Mouse (Mus musculus): ENCODE data around the gene Dio3.

Gene Dio3

DNA sequence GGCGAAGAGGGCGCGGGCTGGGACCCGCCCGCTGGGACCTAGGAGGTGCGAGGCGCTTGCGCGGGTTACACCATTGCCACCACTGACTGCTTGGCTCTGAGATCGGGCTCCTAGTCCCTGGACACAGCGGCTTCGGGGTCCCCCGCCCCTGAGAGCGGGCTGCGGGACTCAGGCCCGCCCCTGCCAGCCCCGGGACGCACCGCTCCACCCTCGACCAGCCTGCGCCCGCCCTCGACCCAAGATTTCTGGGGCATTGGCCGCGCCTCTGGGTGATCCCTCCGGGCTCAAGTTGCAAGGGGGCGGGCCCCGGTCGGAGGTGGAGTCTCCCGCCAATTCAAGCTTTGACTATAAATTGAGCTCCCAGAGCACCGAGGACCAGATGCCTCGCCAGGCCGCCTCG is at the start of gene Dio3:
Gene Dio3 (plus strand): TSS at position 216 of the 400 bp plus-strand sequence.
- no peak for DNase-seq (ENCODE audit: low spot score in 2 of 2)

DNA sequence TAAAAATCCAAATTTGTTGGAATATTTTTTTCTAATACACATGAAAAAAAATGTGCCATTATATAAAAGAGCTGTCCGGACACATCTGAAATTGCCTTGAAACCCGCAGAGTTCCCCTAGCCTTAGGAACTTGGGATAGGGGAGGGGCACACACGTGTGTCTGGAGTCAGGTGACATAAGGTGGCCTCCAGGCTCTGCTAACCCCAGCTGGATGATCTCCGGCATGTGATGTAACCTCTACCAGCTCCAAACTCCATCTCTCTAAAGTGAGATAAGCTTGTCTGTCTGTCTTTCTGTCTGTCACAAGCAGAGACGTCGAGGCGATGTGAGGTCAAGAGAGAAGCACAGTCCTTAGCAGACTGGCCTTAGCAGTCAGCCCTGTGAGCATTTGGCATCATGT is 48.6 kb upstream of the Dio3 start:
- no peak for DNase-seq (ENCODE audit: low spot score in 2 of 2)

DNA sequence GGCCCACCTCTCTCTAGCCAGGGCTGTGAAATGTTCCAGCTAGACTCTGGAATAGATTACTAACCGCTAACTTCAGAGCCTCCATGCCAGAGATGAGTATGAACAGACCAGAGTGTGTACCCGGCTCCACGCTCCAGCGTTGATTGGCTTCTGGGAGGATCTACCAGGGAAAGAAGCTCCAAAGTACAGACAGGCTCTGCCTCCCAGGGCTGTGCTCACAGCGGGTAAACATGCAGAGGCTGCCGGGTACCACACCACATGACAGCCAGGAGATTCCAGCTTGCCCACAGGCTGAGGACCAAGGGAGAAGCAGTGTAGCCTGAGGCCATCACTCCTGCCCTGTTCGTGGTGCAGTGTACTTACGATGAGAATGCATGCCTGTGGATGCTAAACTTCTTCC is 48.1 kb upstream of the Dio3 start:
- no peak for DNase-seq (ENCODE audit: low spot score in 2 of 2)

DNA sequence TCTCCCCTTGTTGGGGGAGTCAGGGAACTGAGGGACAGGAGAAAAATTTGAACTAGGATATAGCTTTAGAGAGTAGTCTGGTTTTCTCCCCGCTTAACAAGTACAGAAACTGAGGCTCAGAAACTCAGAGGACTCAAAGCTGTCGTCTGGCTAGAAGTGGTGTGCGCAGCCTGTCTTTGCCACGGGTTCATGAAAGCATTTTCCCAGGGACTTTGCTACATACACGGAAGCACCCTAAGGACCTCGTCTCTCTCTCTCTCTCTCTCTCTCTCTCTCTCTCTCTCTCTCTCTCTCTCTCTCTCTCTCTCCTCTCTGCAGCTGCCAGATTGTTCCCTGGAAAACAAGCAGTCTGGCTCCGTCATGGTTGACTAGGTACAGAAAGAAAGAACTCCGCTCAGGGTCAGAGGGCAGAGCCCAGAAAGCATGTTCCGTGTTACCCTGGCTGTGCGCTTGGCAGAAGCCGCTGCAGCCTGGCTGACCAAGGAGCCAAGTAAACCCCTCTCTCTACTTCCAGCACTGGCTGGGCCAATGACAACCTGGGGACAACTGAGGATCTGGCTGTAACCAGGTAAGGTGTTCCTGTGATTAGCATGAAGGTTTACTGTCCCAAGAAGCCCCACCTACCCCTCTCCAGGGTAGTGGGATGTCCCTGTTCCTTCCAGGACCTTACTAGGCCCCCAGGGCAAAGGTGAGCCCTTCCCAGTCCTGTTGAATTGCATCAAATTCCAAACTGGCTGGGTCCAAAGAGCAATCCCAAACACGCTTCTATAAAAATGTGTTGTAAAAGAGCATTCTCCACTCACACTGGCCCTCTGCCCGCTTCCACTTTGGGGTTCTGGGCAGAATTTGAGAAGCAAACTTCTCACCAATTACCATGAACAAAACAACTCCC is 46.9 kb upstream of the Dio3 start:
- DNase-seq (ENCODE audit: low spot score in 2 of 2), result no peak

DNA sequence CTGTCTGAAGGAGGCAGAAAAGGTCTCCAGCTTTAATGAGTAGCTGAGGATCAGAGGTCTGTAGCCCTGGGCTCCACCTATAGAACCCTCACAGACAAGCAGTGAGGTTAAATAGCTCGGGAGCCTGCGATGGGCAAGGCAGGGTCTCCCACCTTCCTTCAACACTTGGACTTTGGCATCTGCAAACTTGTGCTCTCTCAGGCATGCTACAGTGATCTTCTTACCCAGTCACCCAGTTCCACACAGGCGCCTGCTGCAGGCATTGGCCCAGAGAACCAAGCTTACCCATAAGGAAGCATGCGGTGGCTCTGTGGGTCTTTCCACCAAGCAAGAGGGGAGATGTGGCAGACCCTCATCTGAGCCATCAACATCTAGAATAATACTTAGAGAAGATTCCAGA is 43.0 kb upstream of the Dio3 start:
- DNase-seq (ENCODE audit: low spot score in 2 of 2), result no peak

DNA sequence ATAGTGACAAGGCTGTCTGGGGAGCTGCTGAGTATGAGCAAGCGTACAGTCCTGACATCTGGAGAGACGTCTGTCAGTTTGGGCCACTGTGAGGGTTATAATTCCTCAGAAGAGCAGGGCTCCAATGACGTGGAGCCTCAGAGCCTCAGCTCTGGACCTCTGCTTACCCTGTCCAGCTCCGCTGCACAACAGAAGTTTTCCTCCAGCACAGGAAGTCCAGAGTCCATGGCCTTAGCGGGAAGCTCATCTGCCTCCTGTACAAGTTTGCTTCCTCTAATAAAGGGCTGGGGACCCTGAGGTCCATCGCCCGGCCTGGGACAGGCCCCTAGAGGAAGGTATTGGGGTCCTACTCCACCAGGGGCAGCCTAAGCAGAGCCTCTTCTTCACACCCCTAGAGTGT is 41.8 kb upstream of the Dio3 start:
- no peak for DNase-seq (ENCODE audit: low spot score in 2 of 2)

DNA sequence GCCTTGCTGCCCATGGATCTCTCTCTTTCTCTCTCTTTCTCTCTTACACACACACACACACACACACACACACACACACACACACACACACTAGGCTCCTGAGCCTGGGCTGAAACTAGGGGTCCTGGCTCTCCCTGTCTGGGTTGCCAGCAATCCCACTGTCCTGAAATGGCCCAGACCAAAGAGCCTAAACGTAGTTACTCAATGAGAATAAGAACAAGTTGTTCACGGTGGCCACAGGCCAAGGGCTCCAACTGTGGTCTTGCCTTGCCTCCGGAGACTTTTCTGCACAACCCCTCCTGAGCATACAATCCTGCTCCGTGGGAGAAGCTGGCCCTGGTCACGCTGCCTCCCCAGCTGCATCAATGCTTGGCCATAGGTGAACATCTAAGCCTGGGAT is 39.5 kb upstream of the Dio3 start:
- DNase-seq (ENCODE audit: low spot score in 2 of 2), result peak in 1 of 2 experiments; percentile 24

DNA sequence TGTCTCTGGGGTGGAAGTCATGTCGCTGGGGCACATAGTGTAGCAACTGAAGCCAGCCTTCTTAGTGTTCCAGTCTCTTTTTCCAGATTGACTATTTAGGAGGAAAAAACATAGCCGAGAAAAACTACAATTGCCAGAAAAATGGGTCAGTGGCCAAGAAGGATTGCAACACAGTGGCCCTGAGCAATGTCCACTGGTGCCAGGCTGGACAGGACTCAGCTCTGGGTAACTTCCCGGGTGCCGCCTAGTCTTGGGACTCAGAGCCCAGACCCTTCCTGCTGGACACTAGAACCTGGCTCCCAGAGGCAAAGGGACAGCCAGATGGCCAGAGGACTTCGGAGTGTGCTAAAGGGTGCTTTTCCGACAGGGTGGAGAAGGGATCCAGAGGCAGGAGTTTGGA is 34.3 kb upstream of the Dio3 start:
- DNase-seq (ENCODE audit: low spot score in 2 of 2), result peak; percentile 24 to 32

DNA sequence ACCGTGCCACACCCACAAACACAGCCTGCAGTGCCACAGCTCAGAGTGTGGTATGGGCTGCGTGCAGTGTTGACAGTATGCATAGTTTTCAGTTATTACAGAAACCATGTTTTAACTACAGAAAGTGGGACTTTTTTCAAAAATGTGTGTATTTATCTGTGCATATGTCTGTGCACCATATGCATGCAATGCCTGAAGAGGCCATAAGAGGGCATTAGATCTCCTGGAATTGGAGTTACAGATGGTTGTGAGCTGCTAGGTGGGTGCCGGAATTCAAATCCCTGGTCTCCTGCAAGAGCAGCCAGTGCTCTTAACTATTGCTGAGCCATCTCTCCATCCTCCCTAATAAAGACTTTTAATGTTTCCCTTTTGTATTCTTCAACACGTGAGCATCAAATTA is 33.4 kb upstream of the Dio3 start:
- DNase-seq (ENCODE audit: low spot score in 2 of 2), result no peak

DNA sequence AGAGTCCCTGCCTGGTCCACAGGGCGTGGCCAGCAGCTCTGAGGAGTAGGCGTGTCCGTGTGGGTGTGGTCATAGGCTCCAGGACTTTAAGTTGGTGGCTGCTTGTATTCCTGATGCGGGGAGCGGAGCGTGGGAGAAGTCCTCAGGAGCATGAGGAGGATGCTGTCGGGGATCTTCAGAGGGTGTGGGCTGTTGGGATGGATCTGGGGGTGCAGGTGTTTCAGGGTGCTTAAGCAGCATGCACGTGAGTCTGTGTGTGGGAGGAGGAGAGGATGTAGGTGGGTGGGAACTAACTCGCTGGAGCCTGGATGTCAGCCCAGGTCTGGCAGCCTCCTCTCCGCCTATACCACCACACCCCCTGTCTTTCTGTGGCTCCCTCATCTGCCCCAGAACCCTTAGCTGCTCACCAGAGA is 26.7 kb upstream of the Dio3 start:
- no peak for DNase-seq (ENCODE audit: low spot score in 2 of 2)

DNA sequence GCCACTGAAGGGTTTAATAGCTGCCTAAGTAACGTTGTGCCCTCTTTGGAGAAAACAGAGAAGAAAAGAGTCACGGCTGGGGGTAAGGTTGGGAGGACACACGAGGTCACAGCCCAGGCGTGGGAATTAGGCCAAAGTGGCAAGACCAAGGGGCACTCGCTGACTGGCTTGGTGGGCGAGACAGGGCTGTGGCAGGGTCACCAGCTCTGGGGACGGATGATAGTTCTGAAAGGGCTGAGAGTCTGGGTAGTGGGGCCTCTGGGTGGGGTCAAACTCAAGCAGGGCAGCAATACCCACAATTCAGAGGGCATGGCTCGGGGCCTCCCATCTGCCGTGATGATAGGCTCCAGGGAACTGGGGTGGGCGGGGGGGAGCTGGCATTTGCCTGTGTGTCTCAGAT is 23.1 kb upstream of the Dio3 start:
- no peak for DNase-seq (ENCODE audit: low spot score in 2 of 2)

DNA sequence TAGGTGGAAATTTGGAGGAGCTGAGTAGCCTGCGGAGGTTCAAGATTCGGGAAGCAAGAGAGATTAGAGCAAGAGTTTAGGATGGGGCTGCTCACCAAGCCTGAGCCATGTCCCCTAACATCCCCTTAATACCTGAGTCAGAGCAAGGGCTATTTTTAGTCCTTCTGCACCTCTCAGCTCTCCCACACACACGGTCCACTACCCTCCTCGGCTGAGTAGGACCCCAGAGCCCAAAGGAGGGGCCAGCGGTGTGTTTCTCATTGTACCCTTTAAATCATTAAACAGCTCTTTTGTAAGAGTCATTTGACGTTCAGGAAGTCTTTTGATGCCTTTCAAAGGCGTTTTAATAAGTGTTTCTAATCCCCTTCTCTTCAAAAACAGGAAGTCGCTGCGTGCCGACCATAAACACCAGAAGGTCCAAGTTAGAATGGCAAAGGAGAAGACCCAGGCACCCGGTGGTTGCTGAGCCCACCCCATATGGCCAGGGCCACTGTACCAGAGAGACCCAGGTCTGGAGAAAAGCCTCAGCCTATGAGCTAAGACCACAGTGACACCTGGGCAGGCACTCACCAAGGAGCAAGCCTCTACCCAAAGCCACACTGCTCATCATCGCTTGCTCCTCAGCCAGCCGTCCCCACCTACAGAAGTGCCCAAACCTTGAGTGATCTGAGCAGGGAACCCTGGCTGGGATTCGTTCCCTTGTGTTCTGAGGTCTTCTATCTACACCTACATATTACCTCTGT is 22.2 kb upstream of the Dio3 start:
- DNase-seq (ENCODE audit: low spot score in 2 of 2), result no peak

DNA sequence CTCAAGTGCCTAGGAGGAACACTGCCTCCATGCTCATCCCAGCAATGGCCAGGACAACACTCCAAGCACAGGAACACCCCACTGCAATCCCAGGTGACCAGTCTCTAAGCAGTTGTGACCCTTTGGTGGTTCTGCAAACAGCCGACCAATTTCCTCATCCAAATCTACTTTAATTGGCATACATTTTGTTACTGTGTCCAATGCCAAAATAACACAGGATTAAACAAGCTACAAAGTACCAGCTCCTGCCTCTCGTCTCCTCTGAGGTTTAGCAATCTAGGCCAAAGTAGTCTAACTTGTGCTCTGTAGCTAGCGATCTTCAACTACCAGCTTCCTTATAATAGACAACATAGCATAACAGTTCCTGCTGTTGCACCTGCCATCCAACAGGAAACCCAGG is 10.6 kb upstream of the Dio3 start:
- DNase-seq (ENCODE audit: low spot score in 2 of 2), result no peak

DNA sequence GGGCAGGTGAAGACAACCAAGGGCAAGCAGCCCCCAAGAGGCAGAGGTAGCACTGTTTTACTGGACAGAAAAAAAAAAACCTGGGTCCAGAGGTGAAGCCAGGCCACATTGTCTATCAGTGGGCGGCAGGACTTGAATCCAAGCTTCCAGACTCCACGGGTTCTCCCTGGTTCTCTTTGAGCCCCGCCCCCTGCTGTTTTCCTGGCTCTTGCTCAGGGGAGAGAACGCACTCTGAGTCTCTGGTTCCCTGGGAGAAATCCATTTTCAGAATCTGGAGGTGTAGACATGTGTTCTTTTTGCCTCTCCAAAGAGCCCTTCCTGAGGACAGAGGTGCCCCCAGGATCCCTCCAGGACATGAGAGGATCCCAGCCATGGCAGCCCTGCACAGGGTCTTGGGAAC is 9.2 kb upstream of the Dio3 start:
- no peak for DNase-seq (ENCODE audit: low spot score in 2 of 2)

DNA sequence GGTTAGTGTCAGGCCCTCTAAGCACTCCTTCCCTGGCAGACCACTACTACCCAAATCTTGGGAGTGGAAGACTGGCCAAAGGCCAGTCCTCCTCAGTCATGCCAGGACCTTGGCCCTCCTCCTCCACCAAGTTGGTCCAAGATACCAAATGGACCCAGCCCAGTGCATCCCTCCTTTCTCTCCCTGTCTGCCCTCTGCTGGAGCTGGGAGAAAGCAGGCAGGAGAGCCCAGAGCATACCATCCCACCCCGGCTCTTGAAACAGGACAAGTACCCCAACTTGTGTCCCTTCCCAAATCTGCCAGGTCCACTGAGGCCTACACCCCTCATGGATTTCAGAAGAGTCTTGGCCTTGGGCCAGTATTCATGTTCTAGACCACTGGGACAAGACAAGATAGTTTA is 2.8 kb upstream of the Dio3 start:
- no peak for DNase-seq (ENCODE audit: low spot score in 2 of 2)

DNA sequence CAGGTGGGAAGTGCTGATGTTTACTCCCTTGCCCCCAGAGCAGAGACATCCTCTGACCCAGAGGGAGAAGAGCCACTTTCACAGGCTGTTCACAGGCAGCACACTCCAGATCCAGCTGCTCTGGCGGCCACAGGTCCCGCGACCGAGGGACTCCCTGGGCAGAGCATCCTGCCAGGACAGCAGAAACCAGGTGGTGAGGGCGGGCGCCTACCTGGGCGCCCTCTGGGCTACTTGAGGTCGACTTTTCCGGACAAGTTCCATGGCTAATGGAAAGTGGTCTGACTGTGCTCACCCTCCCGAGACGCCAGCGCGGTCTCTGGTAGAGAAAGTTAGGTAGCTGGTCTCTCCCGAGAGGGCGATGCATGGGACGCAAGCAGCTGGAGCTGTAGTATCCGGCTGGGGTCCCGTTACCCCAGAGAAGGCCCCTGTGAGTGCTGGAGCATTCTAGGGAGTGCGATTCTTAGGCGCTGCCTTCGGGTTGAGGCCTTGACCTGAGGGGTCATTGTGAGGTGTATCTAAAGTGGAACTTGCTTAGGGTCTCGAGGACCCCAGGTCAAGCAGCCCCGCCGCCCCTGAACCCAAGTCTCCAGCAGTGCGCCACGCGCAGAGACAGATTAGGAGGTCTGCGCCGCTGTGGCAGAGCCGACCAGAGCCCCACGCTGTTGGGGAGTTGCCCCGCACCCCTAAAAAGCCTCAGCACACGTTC is 1.5 kb upstream of the Dio3 start:
- no peak for DNase-seq (ENCODE audit: low spot score in 2 of 2)

DNA sequence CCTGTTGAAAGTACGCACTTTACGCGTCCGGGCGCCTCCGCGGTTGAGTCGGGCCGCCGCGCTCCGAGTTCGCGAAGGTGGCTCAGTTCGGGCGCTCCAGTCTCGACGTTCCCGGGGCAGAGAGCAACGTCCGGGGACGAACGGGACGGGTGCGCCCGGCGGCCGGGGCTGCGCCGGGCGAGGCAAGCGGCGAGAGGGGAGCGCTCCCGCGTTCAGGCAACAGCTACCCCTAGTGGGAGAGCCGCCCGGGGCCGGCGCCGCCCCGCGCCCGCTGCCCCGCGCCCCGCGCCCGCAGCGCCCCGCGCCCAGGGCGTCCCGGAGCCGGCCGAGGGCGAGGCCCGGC is 932 bp upstream of the Dio3 start:
- no peak for DNase-seq (ENCODE audit: low spot score in 2 of 2)

DNA sequence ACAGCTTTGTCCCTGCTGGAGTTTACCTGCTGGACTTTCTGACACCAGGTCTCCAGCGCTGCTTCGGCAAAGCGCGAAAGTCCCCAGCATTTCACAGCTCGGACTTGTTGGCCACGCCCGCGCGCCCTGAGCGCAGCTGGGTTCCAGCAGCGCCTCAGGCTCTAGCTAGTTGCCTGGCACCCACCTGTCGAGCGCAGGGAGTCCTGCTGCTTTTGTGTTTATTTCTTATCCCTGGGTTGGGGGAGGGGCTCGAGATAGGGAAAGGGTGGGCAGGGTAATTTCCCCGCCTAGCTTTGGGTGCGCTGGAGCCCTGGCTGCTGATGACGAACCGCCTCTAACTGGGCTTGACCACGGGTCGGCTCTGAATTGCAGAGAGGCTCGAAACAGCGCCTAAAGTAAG is 1.5 kb downstream of the Dio3 start:
- DNase-seq (ENCODE audit: low spot score in 2 of 2), result no peak

DNA sequence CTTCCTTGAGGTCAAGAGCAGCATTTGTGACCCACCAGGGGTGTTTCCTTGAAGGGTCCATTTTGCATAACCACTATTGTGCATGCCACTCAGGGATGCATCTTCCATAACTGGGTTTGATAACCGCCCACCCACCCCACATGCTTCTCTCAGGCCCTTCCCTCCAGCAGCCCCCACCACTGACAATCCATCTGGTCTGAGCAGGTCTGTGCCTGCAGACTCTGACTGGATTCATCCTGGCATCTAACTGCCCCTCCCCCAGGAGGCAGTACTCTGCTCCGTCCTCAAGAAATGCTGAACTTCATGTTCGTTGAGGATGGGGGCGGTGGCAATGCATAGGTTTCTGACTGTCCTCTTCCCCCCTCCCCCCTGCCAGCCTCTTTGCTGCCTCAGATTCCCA is 4.9 kb downstream of the Dio3 start:
- no peak for DNase-seq (ENCODE audit: low spot score in 2 of 2)

DNA sequence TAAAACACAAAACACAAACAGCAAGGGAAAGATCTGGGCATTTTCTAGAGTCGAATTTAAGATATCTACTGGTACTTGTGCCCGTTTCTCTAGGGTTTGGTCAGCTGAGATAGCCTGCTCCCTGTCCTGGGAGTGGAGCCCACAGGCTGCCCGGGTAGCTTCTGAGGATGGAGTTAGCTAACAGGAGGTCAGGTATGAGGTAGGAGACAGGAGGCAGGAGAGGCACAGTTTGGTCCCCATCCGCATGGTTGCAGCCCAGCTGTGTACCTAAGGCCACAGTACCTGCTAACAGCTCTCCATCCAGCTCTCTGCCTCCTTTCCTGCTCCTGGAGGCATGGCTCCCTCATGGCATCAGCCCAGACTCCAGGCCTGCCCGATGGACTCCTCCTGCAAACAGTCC is 13.9 kb downstream of the Dio3 start:
- DNase-seq (ENCODE audit: low spot score in 2 of 2), result no peak

DNA sequence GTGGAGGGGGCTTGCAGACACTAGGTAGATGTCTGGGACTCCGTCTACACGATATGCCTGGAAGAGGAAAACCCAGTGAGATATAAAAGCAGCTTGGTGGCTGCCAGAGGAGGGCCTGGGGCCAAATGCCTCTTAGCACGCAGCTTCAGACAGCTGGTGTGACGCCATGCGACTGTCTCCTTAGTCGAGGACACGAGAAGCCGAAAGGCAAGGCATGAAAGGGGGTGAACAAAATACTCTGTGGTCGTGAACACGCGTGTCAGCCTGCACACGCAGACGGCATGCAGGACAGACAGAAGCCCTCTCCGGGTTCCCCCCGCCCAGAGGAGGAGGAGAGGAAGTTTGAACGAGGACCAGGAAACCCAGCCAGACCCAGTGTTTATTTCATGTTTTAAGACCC is 16.0 kb downstream of the Dio3 start:
- DNase-seq (ENCODE audit: low spot score in 2 of 2), result peak in 1 of 2 experiments; percentile 7

DNA sequence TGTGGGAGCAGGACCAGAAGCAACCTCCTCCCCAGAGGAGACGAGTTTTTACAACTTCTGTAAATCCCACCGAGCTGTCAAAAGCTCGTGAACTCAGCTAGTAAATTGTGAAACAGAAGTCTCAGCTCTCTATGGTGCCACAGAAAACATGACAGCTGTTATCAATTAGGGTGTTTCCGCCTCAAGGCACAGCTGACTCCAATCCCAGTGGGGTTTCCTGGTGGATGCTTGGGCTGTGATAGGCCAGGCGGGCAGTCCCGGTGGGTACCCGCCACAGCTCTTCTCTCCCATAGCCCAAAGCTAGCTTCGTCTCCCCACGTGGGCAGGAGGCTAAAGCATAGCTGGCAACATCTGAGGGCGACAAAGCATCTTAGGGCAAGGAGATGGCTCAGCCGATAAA is 19.8 kb downstream of the Dio3 start:
- no peak for DNase-seq (ENCODE audit: low spot score in 2 of 2)

DNA sequence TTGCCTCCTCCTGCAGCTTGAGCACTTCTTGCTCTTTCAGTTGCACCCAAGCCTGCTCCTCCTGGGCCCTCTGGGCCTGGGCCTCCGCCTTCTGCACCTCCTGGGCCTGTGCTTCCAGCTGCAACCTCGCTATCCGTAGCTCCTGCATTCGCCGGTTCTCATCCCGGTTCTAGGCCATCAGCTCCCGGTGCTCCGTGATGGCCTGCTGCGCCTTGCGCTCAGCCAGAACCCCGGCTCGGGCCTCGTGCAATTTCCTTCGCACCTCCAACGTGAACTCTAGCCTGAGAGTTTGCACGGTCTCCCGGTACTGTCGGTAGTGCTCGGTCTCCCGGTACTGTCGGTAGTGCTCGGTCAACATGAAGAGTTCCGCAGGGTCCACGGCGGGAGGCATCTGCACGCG is 40.8 kb downstream of the Dio3 start:
- no peak for DNase-seq (ENCODE audit: low spot score in 2 of 2)

All from heart, adult 9 months (tissue).